Mouse (Mus musculus) lung, postnatal 0 days (tissue): ENCODE results near the gene Dync1h1. TPM values are rescaled to one million over a fixed set of nuclear protein-coding genes. Genes with fewer than 3 reads are reported as not detected.

Source experiments
- ATAC-seq: fragments of 200-750 bp; cut with Nextera tagmentation; 2 replicates; pipeline ENCODE4 v1.8.0; 2017; ENCODE audit warnings: moderate library complexity
- DNase-seq: peaks from one replicate; pipeline ENCODE4 v3.0.0-alpha.2; 2016; ENCODE audit warnings: low spot score
- H3K27ac ChIP-seq: fragments of 300-500 bp; sonication (generic); 2 replicates; pipeline ENCODE4 v1.5.1; 2014; ENCODE audit warnings: antibody characterized with exemption, mild to moderate bottlenecking, low read length, mixed read lengths
- H3K27me3 ChIP-seq: fragments of 300-500 bp; sonication (generic); replicated peaks from 2 replicates; pipeline ENCODE4 v1.6.1; 2014; ENCODE audit warnings: low read length, mixed read lengths; ENCODE audit not compliant: insufficient read depth
- H3K36me3 ChIP-seq: fragments of 300-500 bp; sonication (generic); 2 replicates; pipeline ENCODE4 v1.6.1; 2014; ENCODE audit warnings: low read length, mixed read lengths; ENCODE audit not compliant: insufficient read depth
- H3K4me1 ChIP-seq: fragments of 300-500 bp; sonication (generic); 2 replicates; pipeline ENCODE4 v1.6.1; 2014; ENCODE audit warnings: antibody characterized with exemption, low read depth, low read length, mixed read lengths; ENCODE audit not compliant: insufficient read depth
- H3K4me2 ChIP-seq: fragments of 300-500 bp; sonication (generic); replicated peaks from 2 replicates; pipeline ENCODE4 v1.6.1; 2014; ENCODE audit warnings: low read depth, mild to moderate bottlenecking, low read length, moderate library complexity, mixed read lengths
- H3K4me3 ChIP-seq: fragments of 300-500 bp; sonication (generic); 2 replicates; pipeline ENCODE4 v1.5.1; 2014; ENCODE audit warnings: low read depth, low read length
- H3K9ac ChIP-seq: fragments of 300-500 bp; sonication (generic); replicated peaks from 2 replicates; pipeline ENCODE4 v1.6.1; 2014; ENCODE audit warnings: low read depth, mild to moderate bottlenecking
- H3K9me3 ChIP-seq: fragments of 300-500 bp; sonication (generic); 2 replicates; pipeline ENCODE4 v1.6.1; 2016; ENCODE audit warnings: low read length, mixed read lengths
- CTCF ChIP-seq: IDR thresholded peaks from 2 replicates; pipeline ENCODE4 v1.5.1; 2016; ENCODE audit warnings: antibody characterized with exemption, mild to moderate bottlenecking
- EP300 ChIP-seq: IDR thresholded peaks from 2 replicates; pipeline ENCODE4 v1.6.1; 2016; ENCODE audit warnings: antibody characterized with exemption, mild to moderate bottlenecking, control low read depth
- WGBS: fragments of 180-500 bp; shearing (Covaris S2); extraction: QIAGEN DNeasy Blood & Tissue Kit; methylation state at CpG from one replicate; pipeline ENCODE4 v1.1.7; 2014; 5-methylcytosine and 5-hydroxymethylcytosine counted together
- polyA plus RNA-seq: library from polyadenylated mRNA; unstranded; fragments of >200 nt; fragmentation: Nextera tagmentation; extraction: Ambion mirVana; gene quantifications from 2 replicates; pipeline ENCODE4 v1.2.1, GENCODE M21; 2015

The Dync1h1 gene
- polyA plus RNA-seq, 1 experiment from 2014 or later, result 34.7 TPM

DNA sequence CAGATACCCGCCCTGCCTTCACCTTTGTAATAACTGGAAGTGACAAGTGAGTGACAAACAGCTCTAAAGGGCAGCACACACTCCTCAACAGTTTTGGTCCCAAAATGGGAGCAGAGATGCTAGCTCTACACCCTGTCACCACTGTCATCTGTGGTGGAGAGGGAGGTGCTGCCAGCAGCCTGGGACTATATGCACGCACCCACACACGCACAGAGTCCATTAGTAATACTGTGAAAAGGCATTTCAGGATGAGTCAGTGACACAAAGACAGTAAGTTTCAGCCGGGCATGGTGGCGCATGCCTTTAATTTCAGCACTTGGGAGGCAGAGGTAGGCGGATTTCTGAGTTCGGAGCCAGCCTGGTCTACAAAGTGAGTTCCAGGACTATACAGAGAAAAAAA, 43.1 kb upstream of the Dync1h1 start:
- H3K4me1 ChIP-seq, result no peaks in the 10 kb centered on the region
- no peak overlapping the region for H3K9ac ChIP-seq
- H3K4me3 ChIP-seq, result no peak overlapping the region
- ATAC-seq, result no peak
- H3K27me3 ChIP-seq, result no peaks in the 10 kb centered on the region
- 96% methylated on average over 7 of the region's 7 CpGs for WGBS
- H3K36me3 ChIP-seq, result peaks cover 13% of the 10 kb centered on the region
- TF ChIP-seq CTCF (no peak), EP300 (no peak)
- no peaks in the 10 kb centered on the region for H3K9me3 ChIP-seq
- no peak for DNase-seq
- no peak overlapping the region for H3K4me2 ChIP-seq
- no peak overlapping the region for H3K27ac ChIP-seq

GRCm38 (mm10) chr12:110563383-110563782, 37.9 kb upstream of the Dync1h1 start:
- no peak for TF ChIP-seq CTCF
- no peak for TF ChIP-seq EP300
- DNase-seq (no peak), ATAC-seq (no peak)
- Histone ChIP-seq H3K9ac (no peak overlapping the region), H3K27me3 (no peaks in the 10 kb centered on the region), H3K4me2 (no peak overlapping the region), H3K4me3 (no peak overlapping the region), H3K27ac (no peak overlapping the region), H3K36me3 (no peaks in the 10 kb centered on the region; the same call in none of the 2 replicates), H3K9me3 (no peaks in the 10 kb centered on the region), H3K4me1 (no peaks in the 10 kb centered on the region)
- WGBS, result 80% methylated on average over 11 of the region's 11 CpGs

DNA sequence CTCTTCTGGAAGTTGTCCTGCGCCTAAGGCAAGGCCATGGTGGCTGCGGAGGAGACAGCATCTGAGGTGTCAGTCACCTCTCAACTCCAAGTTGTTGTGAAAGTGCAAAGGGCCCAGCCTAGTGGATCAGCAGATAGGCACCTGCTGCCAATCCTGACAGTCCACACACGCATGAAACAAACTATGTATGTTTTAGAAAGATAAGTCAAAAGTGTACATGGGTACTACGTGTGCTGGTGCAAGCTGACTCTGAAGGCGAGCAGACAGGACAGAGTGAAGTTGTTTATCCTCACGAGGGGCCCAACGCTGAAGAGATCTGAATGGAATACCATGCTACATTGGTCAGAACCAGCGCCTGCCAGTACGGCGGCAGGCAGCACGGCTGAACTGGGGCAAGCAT, 36.4 kb upstream of the Dync1h1 start:
- TF ChIP-seq CTCF, result no peak
- no peak for TF ChIP-seq EP300
- 94% methylated on average over 11 of the region's 11 CpGs for WGBS
- DNase-seq (no peak), ATAC-seq (no peak)
- no peak overlapping the region for H3K27ac ChIP-seq
- H3K4me3 ChIP-seq, result no peak overlapping the region
- no peak overlapping the region for H3K4me2 ChIP-seq
- H3K9me3 ChIP-seq, result no peaks in the 10 kb centered on the region
- no peaks in the 10 kb centered on the region for H3K27me3 ChIP-seq
- no peaks in the 10 kb centered on the region; the same call in none of the 2 replicates for H3K36me3 ChIP-seq
- H3K4me1 ChIP-seq, result no peaks in the 10 kb centered on the region
- H3K9ac ChIP-seq, result no peak overlapping the region

DNA sequence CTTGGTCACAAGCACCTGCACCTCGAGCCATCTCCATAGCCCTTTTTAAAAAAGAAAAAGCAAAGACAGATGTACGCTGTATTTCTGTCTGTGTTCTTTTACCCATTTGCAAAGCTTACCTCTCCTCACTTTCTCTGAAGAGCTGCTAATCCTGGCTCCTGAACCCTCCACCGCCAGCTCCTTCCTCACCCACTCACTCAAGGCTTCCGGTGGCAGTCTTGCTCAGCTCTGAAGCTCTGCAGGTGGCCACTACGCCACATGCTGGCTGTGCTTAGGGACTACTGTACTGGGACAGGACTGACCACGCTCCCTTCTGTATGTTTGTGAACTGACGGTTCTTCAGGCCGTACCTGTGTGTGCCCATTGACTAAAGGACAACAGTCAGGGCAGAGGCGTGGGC, 34.9 kb upstream of the Dync1h1 start:
- TF ChIP-seq EP300 (no peak), CTCF (no peak)
- no peak overlapping the region for H3K4me3 ChIP-seq
- H3K27me3 ChIP-seq, result no peaks in the 10 kb centered on the region
- H3K9me3 ChIP-seq, result no peaks in the 10 kb centered on the region
- no peaks in the 10 kb centered on the region for H3K4me1 ChIP-seq
- ATAC-seq (no peak), DNase-seq (no peak)
- H3K36me3 ChIP-seq, result peaks cover 12% of the 10 kb centered on the region
- no peak overlapping the region for H3K27ac ChIP-seq
- H3K9ac ChIP-seq, result no peak overlapping the region
- WGBS, result 91% methylated on average over 9 of the region's 9 CpGs
- H3K4me2 ChIP-seq, result no peak overlapping the region

DNA sequence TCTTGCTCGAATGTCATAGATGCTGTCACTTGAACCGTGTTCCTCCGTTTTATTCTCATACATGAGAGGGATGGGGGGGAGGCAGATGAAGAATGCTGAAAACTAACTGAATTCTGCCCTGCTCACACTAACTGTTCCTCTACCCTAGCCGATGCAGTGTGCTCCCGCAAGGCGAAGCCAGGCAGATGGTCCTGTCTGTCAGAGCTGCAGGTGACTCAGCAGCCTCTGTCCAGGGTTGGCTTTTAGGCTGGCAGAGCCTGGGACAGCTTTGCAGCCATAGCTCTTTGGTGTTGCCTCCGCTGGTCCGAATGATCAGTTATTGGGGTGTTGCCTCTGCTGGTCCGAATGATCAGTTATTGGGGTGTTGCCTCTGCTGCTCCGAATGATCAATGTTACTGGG, 30.2 kb upstream of the Dync1h1 start:
- no peak for ATAC-seq
- WGBS, result 92% methylated on average over 10 of the region's 10 CpGs

DNA sequence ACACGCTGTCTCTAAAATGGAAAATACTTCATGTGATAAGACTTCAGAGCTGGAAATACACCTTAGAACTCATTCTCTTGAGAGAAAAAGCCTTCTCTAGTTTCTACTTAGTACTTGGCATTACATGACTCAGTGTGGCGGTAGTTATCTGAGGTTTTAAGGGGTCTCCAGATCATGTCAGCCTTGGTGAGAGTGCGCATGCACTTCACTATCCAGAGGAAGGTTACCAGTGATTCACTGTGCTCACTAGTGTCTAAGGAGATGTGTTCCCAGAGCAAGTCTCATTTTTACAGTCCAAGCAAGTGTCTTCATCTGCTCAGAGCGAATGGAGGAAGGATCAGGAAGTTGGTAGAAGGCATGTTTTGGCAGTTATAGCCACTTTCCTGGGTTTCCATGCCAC, 28.9 kb upstream of the Dync1h1 start:
- no peaks in the 10 kb centered on the region for H3K27me3 ChIP-seq
- WGBS, result 90% methylated on average over 4 of the region's 4 CpGs

More for the DNA sequence above, 30.2 kb upstream of the Dync1h1 start:
- peaks cover 15% of the 10 kb centered on the region for H3K36me3 ChIP-seq
- no peak overlapping the region for H3K9ac ChIP-seq
- H3K4me1 ChIP-seq, result no peaks in the 10 kb centered on the region
- H3K27me3 ChIP-seq, result no peaks in the 10 kb centered on the region
- TF ChIP-seq EP300, result no peak
- no peak for TF ChIP-seq CTCF
- DNase-seq, result no peak
- no peak overlapping the region for H3K4me2 ChIP-seq
- no peak overlapping the region for H3K27ac ChIP-seq
- H3K9me3 ChIP-seq, result no peaks in the 10 kb centered on the region
- no peak overlapping the region for H3K4me3 ChIP-seq

DNA sequence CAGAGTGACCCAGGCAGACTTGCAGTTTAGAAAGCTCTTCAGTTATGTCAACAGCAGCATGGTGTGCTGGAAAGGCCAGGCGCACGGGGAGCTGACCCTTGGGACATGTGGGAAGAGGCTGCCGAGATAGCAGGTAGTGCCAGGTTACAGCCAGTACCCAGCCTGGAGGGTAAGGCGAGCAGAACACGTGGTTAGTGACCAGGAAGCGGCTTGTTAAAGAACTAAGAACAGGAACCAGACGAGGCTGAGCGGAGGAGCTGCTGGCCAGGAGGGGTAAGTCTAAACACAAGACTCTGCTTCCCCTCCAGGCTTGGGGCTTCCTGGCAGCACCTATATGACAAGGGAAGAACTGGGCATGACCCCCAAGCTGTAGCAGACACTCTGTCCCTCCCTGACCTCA, 27.6 kb upstream of the Dync1h1 start:
- no peak overlapping the region for H3K27ac ChIP-seq
- no peak overlapping the region for H3K4me3 ChIP-seq
- no peaks in the 10 kb centered on the region for H3K9me3 ChIP-seq
- no peak for DNase-seq
- no peak overlapping the region for H3K4me2 ChIP-seq
- ATAC-seq, result no peak
- H3K36me3 ChIP-seq, result peaks cover 20% of the 10 kb centered on the region; the same call in 1 of the 2 replicates
- no peak for TF ChIP-seq CTCF
- no peaks in the 10 kb centered on the region for H3K4me1 ChIP-seq
- no peaks in the 10 kb centered on the region for H3K27me3 ChIP-seq
- 82% methylated on average over 8 of the region's 8 CpGs for WGBS
- H3K9ac ChIP-seq, result no peak overlapping the region

More for the DNA sequence above, 28.9 kb upstream of the Dync1h1 start:
- Histone ChIP-seq H3K9ac (no peak overlapping the region), H3K9me3 (no peaks in the 10 kb centered on the region), H3K4me2 (no peak overlapping the region), H3K36me3 (peaks cover 20% of the 10 kb centered on the region; the same call in 1 of the 2 replicates), H3K27ac (no peak overlapping the region), H3K4me1 (no peaks in the 10 kb centered on the region), H3K4me3 (no peak overlapping the region)
- no peak for DNase-seq
- TF ChIP-seq EP300, result no peak
- TF ChIP-seq CTCF, result no peak
- ATAC-seq, result no peak
